Mouse (Mus musculus) ES-E14 (cell line): ENCODE results near the gene Pparg.

Experiments
- MAFK ChIP-seq: IDR thresholded peaks from 2 replicates; pipeline ENCODE4 v1.6.1; 2014; ENCODE audit warnings: mild to moderate bottlenecking, low read depth, low read length, inconsistent platforms; ENCODE audit not compliant: insufficient read depth
- ZC3H11A ChIP-seq: IDR thresholded peaks from 2 replicates; pipeline ENCODE4 v1.6.1; 2012; ENCODE audit warnings: low read depth, mild to moderate bottlenecking, inconsistent platforms, low read length, borderline replicate concordance

DNA sequence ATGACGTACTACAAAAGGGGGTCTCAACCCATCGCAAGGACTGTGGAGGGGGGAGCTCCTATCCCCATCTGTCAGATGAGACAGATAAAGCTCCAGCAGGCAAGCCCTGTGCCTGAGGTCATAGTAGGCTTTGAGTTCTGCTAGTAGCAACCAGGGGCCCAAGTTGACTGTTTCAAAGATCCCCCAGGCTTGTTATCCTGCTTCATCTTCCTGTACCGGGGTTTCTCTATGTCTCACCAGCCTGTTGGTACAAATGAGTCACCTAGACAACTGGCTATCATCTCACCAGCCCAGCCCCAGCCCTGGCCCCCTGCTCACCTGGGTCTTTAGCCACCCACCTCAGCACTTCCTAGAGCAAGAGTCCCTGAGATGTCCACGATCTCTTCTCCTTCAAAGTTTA, 167.6 kb downstream of the Pparg start:
- TF ChIP-seq MAFK (no peak), ZC3H11A (no peak)
